Mouse (Mus musculus) spleen, adult 2 months (tissue): Measurements from ENCODE around the gene Glce.

Experiments
- CTCF ChIP-seq: fragments of 200-500 bp; IDR thresholded peaks from 2 replicates; pipeline ENCODE4 v1.5.1; 2011; ENCODE audit warnings: mild to moderate bottlenecking, inconsistent platforms; ENCODE audit not compliant: insufficient read depth, insufficient read length, insufficient replicate concordance; ENCODE audit errors: extremely low read depth
- POLR2A ChIP-seq: fragments of 200-500 bp; IDR thresholded peaks from 2 replicates; pipeline ENCODE4 v1.6.1; 2011; ENCODE audit warnings: low read depth, low read length, inconsistent platforms

GRCm38 (mm10) chr9:62162889-62163291 lies 40.4 kb upstream of the Glce start:
- TF ChIP-seq POLR2A = no peak
- TF ChIP-seq CTCF = no peak
